Mouse (Mus musculus) midbrain, embryonic 14.5 days (tissue): ENCODE measurements at regions not wholly inside any gene's neighbourhood (a gene's known extent, or its start where the extent isn't known, plus 50 kb on each side); places are given as distances from the start of the nearest gene placed in this dataset.

Experiments
- ATAC-seq: fragments of 200-750 bp; cut with Nextera tagmentation; 2 replicates; pipeline ENCODE4 v1.8.0; 2017; ENCODE audit warnings: moderate number of reproducible peaks, moderate library complexity; ENCODE audit not compliant: low FRiP score, low TSS enrichment
- DNase-seq: peaks from one replicate; pipeline ENCODE4 v3.0.0-alpha.2; 2015
- H3K27ac ChIP-seq: fragments of 300-500 bp; sonication (generic); replicated peaks from 2 replicates; pipeline ENCODE4 v1.5.1; 2014; ENCODE audit warnings: mild to moderate bottlenecking, low read depth, low read length, moderate library complexity
- H3K27me3 ChIP-seq: fragments of 300-500 bp; sonication (generic); 2 replicates; pipeline ENCODE4 v1.6.1; 2014; ENCODE audit warnings: low read length, control low read depth, mixed read lengths; ENCODE audit not compliant: control insufficient read depth, insufficient read depth
- H3K36me3 ChIP-seq: fragments of 300-500 bp; sonication (generic); 2 replicates; pipeline ENCODE4 v1.6.1; 2014; ENCODE audit warnings: low read length, control low read depth; ENCODE audit not compliant: control insufficient read depth, insufficient read depth
- H3K4me1 ChIP-seq: fragments of 300-500 bp; sonication (generic); 2 replicates; pipeline ENCODE4 v1.6.1; 2014; ENCODE audit warnings: mild to moderate bottlenecking, antibody characterized with exemption, low read length, control low read depth; ENCODE audit not compliant: control insufficient read depth, insufficient read depth
- H3K4me2 ChIP-seq: fragments of 300-500 bp; sonication (generic); 2 replicates; pipeline ENCODE4 v1.6.1; 2014; ENCODE audit warnings: mild to moderate bottlenecking, low read length, moderate library complexity
- H3K4me3 ChIP-seq: fragments of 300-500 bp; sonication (generic); replicated peaks from 2 replicates; pipeline ENCODE4 v1.5.1; 2014; ENCODE audit warnings: low read depth, low read length
- H3K9ac ChIP-seq: fragments of 300-500 bp; sonication (generic); replicated peaks from 2 replicates; pipeline ENCODE4 v1.6.1; 2014; ENCODE audit warnings: mild to moderate bottlenecking, low read length, moderate library complexity
- H3K9me3 ChIP-seq: fragments of 300-500 bp; sonication (generic); 2 replicates; pipeline ENCODE4 v1.6.1; 2016; ENCODE audit warnings: low read length, control low read depth, mixed read lengths; ENCODE audit not compliant: control insufficient read depth
- WGBS: fragments of 180-500 bp; shearing (Covaris S2); extraction: QIAGEN DNeasy Blood & Tissue Kit; methylation state at CpG from one replicate; pipeline ENCODE4 v1.1.7; 2014; 5-methylcytosine and 5-hydroxymethylcytosine counted together

DNA sequence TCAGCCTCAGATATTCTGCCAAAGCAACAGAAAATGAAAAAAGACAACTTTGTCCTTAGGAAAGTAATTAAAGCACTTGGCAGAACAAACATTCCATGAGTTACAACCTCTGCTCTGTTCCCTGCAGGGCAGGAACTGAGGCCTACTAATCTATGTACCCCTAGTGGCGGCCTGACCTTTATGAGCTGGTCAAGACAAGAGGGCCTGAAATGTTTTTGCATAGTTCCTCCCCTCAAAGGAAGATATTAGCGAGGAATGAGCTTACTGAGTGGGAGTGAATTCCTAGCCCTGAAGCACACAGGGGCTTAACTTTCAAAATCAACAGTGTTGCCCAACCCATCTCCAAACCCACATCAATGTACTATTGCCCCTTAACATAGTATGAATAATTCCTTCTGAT lies 76.6 kb upstream of the Itgb1 start:
- no peak overlapping the region for H3K27ac ChIP-seq
- no peak overlapping the region for H3K4me2 ChIP-seq
- H3K4me1 ChIP-seq = no peaks in the 10 kb centered on the region
- no peak for ATAC-seq
- WGBS = 74% methylated on average over 2 of the region's 2 CpGs
- H3K27me3 ChIP-seq = no peaks in the 10 kb centered on the region
- H3K9me3 ChIP-seq = no peaks in the 10 kb centered on the region
- H3K4me3 ChIP-seq = no peak overlapping the region
- H3K9ac ChIP-seq = no peak overlapping the region
- H3K36me3 ChIP-seq = no peaks in the 10 kb centered on the region
- no peak for DNase-seq

DNA sequence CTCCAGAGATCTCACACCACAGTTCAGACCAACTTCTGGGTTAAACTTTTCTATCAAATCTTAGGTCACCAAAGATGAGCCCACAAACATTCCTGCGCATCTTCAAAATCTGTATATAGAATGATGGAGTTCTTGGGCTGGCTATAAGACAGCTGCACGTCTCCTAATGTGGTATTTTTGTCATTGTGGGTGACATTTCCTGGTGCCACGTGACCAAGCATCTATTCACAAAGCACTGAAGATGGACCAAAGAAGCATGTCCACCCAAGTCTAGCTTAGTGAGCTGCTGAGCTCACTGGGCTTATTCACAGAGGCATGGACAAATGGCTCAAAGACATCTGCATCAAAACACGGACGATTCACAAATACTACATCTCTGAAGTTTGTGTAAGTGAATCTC lies 72.8 kb upstream of the Itgb1 start:
- Histone ChIP-seq H3K9me3 (no peaks in the 10 kb centered on the region), H3K36me3 (no peaks in the 10 kb centered on the region), H3K4me3 (no peak overlapping the region), H3K4me2 (no peak overlapping the region), H3K27me3 (no peaks in the 10 kb centered on the region), H3K4me1 (no peaks in the 10 kb centered on the region), H3K9ac (no peak overlapping the region), H3K27ac (no peak overlapping the region)
- DNase-seq = no peak
- ATAC-seq = no peak
- WGBS = 81% methylated on average over 5 of the region's 5 CpGs

DNA sequence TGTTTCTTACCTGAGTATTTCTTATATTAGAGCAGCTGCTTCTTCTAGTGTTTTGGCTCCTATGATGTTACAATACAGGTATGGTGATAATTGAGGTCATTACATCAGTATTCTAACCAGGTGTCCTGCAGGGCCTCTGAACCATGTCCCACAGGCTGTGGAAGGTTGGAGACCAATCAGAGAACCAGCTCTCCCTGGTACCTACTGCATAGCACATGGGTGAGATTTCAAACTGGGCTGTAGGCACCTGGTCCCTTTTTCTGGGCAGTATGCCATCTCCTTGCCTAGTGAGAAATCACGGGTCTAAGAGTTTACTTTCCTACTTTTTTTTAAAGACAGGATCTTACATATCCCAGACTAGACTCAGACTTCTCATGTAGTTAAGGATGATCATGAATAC lies 67.6 kb upstream of the Itgb1 start:
- no peak overlapping the region for H3K4me3 ChIP-seq
- no peak overlapping the region for H3K9ac ChIP-seq
- H3K27ac ChIP-seq = no peak overlapping the region
- H3K4me1 ChIP-seq = no peaks in the 10 kb centered on the region
- no peaks in the 10 kb centered on the region for H3K36me3 ChIP-seq
- ATAC-seq (no peak), DNase-seq (no peak)
- H3K9me3 ChIP-seq = no peaks in the 10 kb centered on the region
- WGBS = 85% methylated on average over 1 of the region's 1 CpGs
- no peak overlapping the region for H3K4me2 ChIP-seq
- H3K27me3 ChIP-seq = no peaks in the 10 kb centered on the region

DNA sequence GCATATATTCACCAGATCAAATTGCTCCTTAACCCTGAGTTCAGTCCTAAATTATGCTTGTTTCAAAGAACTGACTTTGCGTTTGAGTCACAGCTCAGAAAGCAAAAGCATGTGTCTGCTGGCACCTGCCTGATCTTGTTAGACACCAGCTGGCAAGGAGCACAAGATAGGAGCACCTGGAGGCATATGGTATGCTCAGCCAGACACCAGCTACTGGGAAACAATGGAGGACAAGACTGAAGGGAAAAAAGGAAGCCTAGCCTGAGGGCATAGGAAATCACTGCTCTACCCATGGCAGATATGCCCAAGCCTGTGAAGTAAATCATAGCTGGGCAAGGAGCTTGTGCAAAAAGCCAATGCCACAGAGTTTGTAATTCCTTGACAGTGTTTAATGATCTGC lies 66.4 kb upstream of the Itgb1 start:
- Histone ChIP-seq H3K4me2 (no peak overlapping the region), H3K9ac (no peak overlapping the region), H3K36me3 (no peaks in the 10 kb centered on the region), H3K4me1 (no peaks in the 10 kb centered on the region), H3K27ac (no peak overlapping the region), H3K9me3 (no peaks in the 10 kb centered on the region), H3K27me3 (no peaks in the 10 kb centered on the region), H3K4me3 (no peak overlapping the region)
- 70% methylated on average over 1 of the region's 1 CpGs for WGBS
- peak; percentile 17 for DNase-seq
- ATAC-seq = no peak
